Comparison of ENCODE assay signal across 18 mouse cellular contexts in the genomic region with DNA sequence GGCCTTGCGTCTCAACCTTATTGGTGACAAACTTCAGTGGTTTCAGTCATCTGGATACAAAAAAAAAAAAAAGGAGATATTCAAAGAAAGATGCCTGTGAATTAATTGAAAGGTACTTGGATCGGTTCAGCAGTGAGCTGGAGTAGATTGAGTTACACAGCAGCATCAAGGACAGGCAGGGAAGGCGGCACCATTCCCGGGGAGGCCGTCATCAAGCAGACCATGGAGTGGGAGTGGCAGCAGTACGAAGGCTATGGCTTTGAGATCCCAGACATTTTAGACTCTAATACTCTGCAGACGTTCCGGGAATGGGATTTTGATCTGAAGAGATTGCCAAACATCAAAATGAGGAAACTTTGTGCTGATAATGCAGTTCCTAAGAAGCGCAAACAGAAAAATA.
"Had no signal": no experiment of that assay in that cellular context is flagged by ENCODE, and none has a peak within 500 bp of the region (broad histone marks: within the 10 kb centered on the region; RNA-seq: fewer than 3 reads in every experiment).

No protein-coding gene starts in this region.

- H3K9ac ChIP-seq: lung, embryonic 14.5 days; midbrain, embryonic 12.5 days; neural tube, embryonic 13.5 days; neural tube, embryonic 15.5 days had no signal

- H3K4me2 ChIP-seq: lung, embryonic 14.5 days; midbrain, embryonic 12.5 days; neural tube, embryonic 13.5 days; neural tube, embryonic 15.5 days had no signal

- DNase-seq: lung, embryonic 14.5 days; lung, postnatal 10 days; lung, postnatal 4 days; midbrain, embryonic 14.5 days; retina, postnatal 1 day; right cerebral cortex, adult 18-20 months; right cerebral cortex, postnatal 25 days; right cerebral cortex, postnatal 4 days; spleen, adult 18-20 months; thymus, adult 18-20 months; thymus, postnatal 14 days; thymus, postnatal 36 days had no signal

- H3K36me3 ChIP-seq: midbrain, embryonic 10.5 days; midbrain, embryonic 12.5 days; neural tube, embryonic 13.5 days; neural tube, embryonic 15.5 days had no signal

- H3K27ac ChIP-seq: midbrain, embryonic 10.5 days; midbrain, embryonic 12.5 days; neural tube, embryonic 13.5 days; neural tube, embryonic 15.5 days had no signal

- H3K4me3 ChIP-seq: midbrain, embryonic 10.5 days; midbrain, embryonic 12.5 days; myocyte; neural tube, embryonic 13.5 days; neural tube, embryonic 15.5 days had no signal

- ATAC-seq: midbrain, embryonic 16.5 days had no signal

- H3K9me3 ChIP-seq: midbrain, embryonic 10.5 days; midbrain, embryonic 12.5 days; neural tube, embryonic 13.5 days; neural tube, embryonic 15.5 days had no signal

- H3K27me3 ChIP-seq: midbrain, embryonic 12.5 days; neural tube, embryonic 13.5 days; neural tube, embryonic 15.5 days had no signal

- H3K4me1 ChIP-seq: midbrain, embryonic 10.5 days; midbrain, embryonic 12.5 days; neural tube, embryonic 13.5 days; neural tube, embryonic 15.5 days had no signal
